30 mouse cellular contexts compared by ENCODE assay signal in genomic region chr10:106289951-106290350, GRCm38 (mm10).
DNase-seq lines count a peak whose midpoint lies in the region; ATAC-seq and TF ChIP-seq lines count a peak whose summit lies in the region.
"Had no signal": no experiment of that assay in that cellular context is flagged by ENCODE, and none has a peak within 500 bp of the region (broad histone marks: within the 10 kb centered on the region; RNA-seq: fewer than 3 reads in every experiment).

No protein-coding gene starts in this region.

- no peak overlapping the region for H3K4me3 ChIP-seq in embryonic facial prominence, embryonic 14.5 days (ENCODE audit: low read depth, low read length)
- no peak overlapping the region for H3K4me3 ChIP-seq in embryonic facial prominence, embryonic 10.5 days
- no peak overlapping the region for H3K4me3 ChIP-seq in midbrain, postnatal 0 days (ENCODE audit: low read depth, low read length)
- no peak overlapping the region for H3K4me3 ChIP-seq in midbrain, embryonic 16.5 days (ENCODE audit: low read depth, low read length)
- H3K4me3 ChIP-seq: embryonic facial prominence, embryonic 12.5 days; embryonic facial prominence, embryonic 15.5 days; erythroblast, embryonic 14.5 days; forebrain, embryonic 10.5 days; forebrain, embryonic 12.5 days had no signal

- DNase-seq in embryonic facial prominence, embryonic 14.5 days (ENCODE audit: low spot score), result peak; percentile 11
- DNase-seq in embryonic facial prominence, embryonic 10.5 days (ENCODE audit: low spot score), result no peak
- DNase-seq in midbrain, postnatal 0 days (ENCODE audit: low spot score), result peak; percentile 8
- peak; percentile 95 for DNase-seq in retina, postnatal 1 day
- DNase-seq in c-Kit-positive CD71-positive TER-119-positive erythroid progenitor cells, embryonic 14.5 days (ENCODE audit: low spot score), result no peak
- no peak for DNase-seq in lung, postnatal 36 days
- DNase-seq: adrenal gland, adult 8-10 months; adrenal gland, postnatal 14 days; adrenal gland, postnatal 36 days; B cell, adult 2 months; cerebellum, adult 11 months; cerebellum, adult 18-20 months; cerebellum, adult 8-10 months; cerebellum, adult 9-11 months; cerebellum, postnatal 14 days; cerebellum, postnatal 36 days; embryo, embryonic 11 days had no signal

- no peak for TF ChIP-seq CTCF in midbrain, postnatal 0 days (IDR thresholded peaks at IDR 0.05)

- H3K27me3 ChIP-seq in embryonic facial prominence, embryonic 14.5 days (replicated peaks; ENCODE audit: control insufficient read depth, insufficient read depth, low read length), result no peaks in the 10 kb centered on the region
- H3K27me3 ChIP-seq in embryonic facial prominence, embryonic 10.5 days (replicated peaks; ENCODE audit: low read depth, poor library complexity, severe bottlenecking), result no peaks in the 10 kb centered on the region
- H3K27me3 ChIP-seq in midbrain, postnatal 0 days (ENCODE audit: insufficient read depth, low read length), result no peaks in the 10 kb centered on the region
- H3K27me3 ChIP-seq in midbrain, embryonic 16.5 days (ENCODE audit: control insufficient read depth, insufficient read depth, low read depth, low read length), result no peaks in the 10 kb centered on the region
- H3K27me3 ChIP-seq: CH12.LX; embryonic facial prominence, embryonic 12.5 days; embryonic facial prominence, embryonic 15.5 days; forebrain, embryonic 12.5 days; Patski had no signal

- H3K36me3 ChIP-seq in embryonic facial prominence, embryonic 14.5 days (ENCODE audit: control insufficient read depth, insufficient read depth, low read length), result no peaks in the 10 kb centered on the region
- H3K36me3 ChIP-seq in embryonic facial prominence, embryonic 10.5 days (replicated peaks), result no peaks in the 10 kb centered on the region
- no peaks in the 10 kb centered on the region for H3K36me3 ChIP-seq in midbrain, postnatal 0 days (ENCODE audit: insufficient read depth, low read length)
- no peaks in the 10 kb centered on the region for H3K36me3 ChIP-seq in midbrain, embryonic 16.5 days (ENCODE audit: control insufficient read depth, insufficient read depth, low read length)
- H3K36me3 ChIP-seq: embryonic facial prominence, embryonic 12.5 days; embryonic facial prominence, embryonic 15.5 days; forebrain, embryonic 10.5 days; forebrain, embryonic 12.5 days; G1E had no signal

- no peak overlapping the region for H3K9ac ChIP-seq in embryonic facial prominence, embryonic 14.5 days (ENCODE audit: low read depth, low read length)
- H3K9ac ChIP-seq in midbrain, postnatal 0 days (replicated peaks; ENCODE audit: low read length, poor library complexity, severe bottlenecking), result no peak overlapping the region
- H3K9ac ChIP-seq in midbrain, embryonic 16.5 days (ENCODE audit: low read depth, low read length), result no peak overlapping the region
- H3K9ac ChIP-seq: embryonic facial prominence, embryonic 12.5 days; embryonic facial prominence, embryonic 15.5 days; forebrain, embryonic 12.5 days had no signal

- no peak overlapping the region for H3K4me2 ChIP-seq in embryonic facial prominence, embryonic 14.5 days (ENCODE audit: low read depth, low read length)
- no peak overlapping the region for H3K4me2 ChIP-seq in midbrain, postnatal 0 days (ENCODE audit: low read depth, low read length, poor library complexity, severe bottlenecking)
- H3K4me2 ChIP-seq in midbrain, embryonic 16.5 days (ENCODE audit: low read length), result no peak overlapping the region
- H3K4me2 ChIP-seq: embryonic facial prominence, embryonic 12.5 days; embryonic facial prominence, embryonic 15.5 days; forebrain, embryonic 12.5 days had no signal

- no peaks in the 10 kb centered on the region for H3K4me1 ChIP-seq in embryonic facial prominence, embryonic 14.5 days (ENCODE audit: control insufficient read depth, insufficient read depth, low read length)
- no peaks in the 10 kb centered on the region for H3K4me1 ChIP-seq in embryonic facial prominence, embryonic 10.5 days
- no peaks in the 10 kb centered on the region for H3K4me1 ChIP-seq in midbrain, postnatal 0 days (ENCODE audit: insufficient read depth, low read length)
- H3K4me1 ChIP-seq in midbrain, embryonic 16.5 days (ENCODE audit: control insufficient read depth, insufficient read depth, low read length), result no peaks in the 10 kb centered on the region
- H3K4me1 ChIP-seq: embryonic facial prominence, embryonic 12.5 days; embryonic facial prominence, embryonic 15.5 days; forebrain, embryonic 10.5 days; forebrain, embryonic 12.5 days had no signal

- no peak for ATAC-seq in embryonic facial prominence, embryonic 14.5 days (ENCODE audit: low read depth)
- no peak for ATAC-seq in midbrain, postnatal 0 days (ENCODE audit: low FRiP score)
- no peak for ATAC-seq in midbrain, embryonic 16.5 days
- ATAC-seq: activated CD4-positive, CD25-positive, alpha-beta regulatory T cell, adult 4 months; CD4-positive, CD25-positive, alpha-beta regulatory T cell, adult 4 months; forebrain, embryonic 14.5 days; forebrain, embryonic 16.5 days; Patski had no signal

- no peaks in the 10 kb centered on the region for H3K9me3 ChIP-seq in embryonic facial prominence, embryonic 14.5 days (ENCODE audit: control insufficient read depth, low read length)
- no peaks in the 10 kb centered on the region for H3K9me3 ChIP-seq in embryonic facial prominence, embryonic 10.5 days
- H3K9me3 ChIP-seq in midbrain, postnatal 0 days (ENCODE audit: low read length), result no peaks in the 10 kb centered on the region
- no peaks in the 10 kb centered on the region for H3K9me3 ChIP-seq in midbrain, embryonic 16.5 days (replicated peaks; ENCODE audit: control insufficient read depth, low read length, poor library complexity, severe bottlenecking)
- H3K9me3 ChIP-seq: embryonic facial prominence, embryonic 12.5 days; embryonic facial prominence, embryonic 15.5 days; forebrain, embryonic 10.5 days; forebrain, embryonic 12.5 days had no signal

- H3K27ac ChIP-seq in embryonic facial prominence, embryonic 14.5 days (replicated peaks; ENCODE audit: low read depth, low read length), result no peak overlapping the region
- H3K27ac ChIP-seq in embryonic facial prominence, embryonic 10.5 days (replicated peaks), result no peak overlapping the region
- H3K27ac ChIP-seq in midbrain, postnatal 0 days (ENCODE audit: low read depth, low read length), result no peak overlapping the region
- no peak overlapping the region for H3K27ac ChIP-seq in midbrain, embryonic 16.5 days (ENCODE audit: low read length)
- H3K27ac ChIP-seq: embryonic facial prominence, embryonic 12.5 days; embryonic facial prominence, embryonic 15.5 days; forebrain, embryonic 10.5 days; forebrain, embryonic 12.5 days had no signal

Comparison
In these comparisons a context has a peak if more than half of its experiments do, and no peak if none do; other contexts are left out.
1. DNase-seq: peak in embryonic facial prominence, embryonic 14.5 days (single experiment), midbrain, postnatal 0 days (single experiment) and retina, postnatal 1 day (single experiment); none in embryonic facial prominence, embryonic 10.5 days (single experiment), c-Kit-positive CD71-positive TER-119-positive erythroid progenitor cells, embryonic 14.5 days (single experiment) and lung, postnatal 36 days (single experiment).